Mouse (Mus musculus) liver, adult (tissue): ENCODE measurements around the gene Ppp2r5d.

ENCODE experiments used
- GATA4 ChIP-seq: IDR thresholded peaks from 2 replicates; pipeline ENCODE4 v1.6.1; 2014; ENCODE audit warnings: mild to moderate bottlenecking, low read length; ENCODE audit not compliant: insufficient replicate concordance

Gene Ppp2r5d

DNA sequence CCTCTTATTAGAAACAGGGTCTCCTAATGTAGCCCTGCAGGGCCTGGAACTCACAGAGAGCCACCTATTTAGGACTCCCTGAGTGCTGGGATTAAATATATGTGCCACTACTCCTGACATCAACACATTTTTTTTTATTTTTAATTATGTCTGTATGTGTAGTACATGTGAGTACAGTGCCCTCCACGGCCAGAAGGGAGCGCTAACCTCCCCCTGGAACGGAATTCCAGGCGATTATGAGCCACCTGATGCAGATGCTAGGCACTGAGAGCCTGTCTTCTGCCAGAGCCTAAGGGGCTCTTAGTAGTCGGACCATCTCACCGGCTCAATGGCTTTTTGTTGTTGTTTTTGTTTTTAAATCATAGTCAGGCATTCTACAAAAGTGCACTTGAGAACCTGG lies 23.1 kb upstream of the Ppp2r5d start:
- no peak for TF ChIP-seq GATA4

DNA sequence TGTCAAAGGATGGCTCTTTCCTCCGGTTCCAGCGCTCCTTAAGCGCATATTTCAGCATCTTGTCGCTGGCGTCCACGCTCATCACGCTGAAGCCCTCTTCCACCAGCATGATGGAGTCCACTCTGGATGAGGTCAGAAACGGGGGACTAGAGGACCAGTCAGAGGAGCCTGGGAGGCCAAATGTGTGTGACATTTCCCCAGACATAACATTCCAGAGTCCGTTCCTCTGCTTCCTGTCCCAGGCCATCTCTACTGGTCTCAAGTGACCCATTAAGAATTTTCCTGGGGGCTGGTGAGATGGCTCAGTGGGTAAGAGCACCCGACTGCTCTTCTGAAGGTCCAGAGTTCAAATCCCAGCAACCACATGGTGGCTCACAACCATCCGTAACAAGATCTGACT lies 22.4 kb upstream of the Ppp2r5d start:
- TF ChIP-seq GATA4: no peak

DNA sequence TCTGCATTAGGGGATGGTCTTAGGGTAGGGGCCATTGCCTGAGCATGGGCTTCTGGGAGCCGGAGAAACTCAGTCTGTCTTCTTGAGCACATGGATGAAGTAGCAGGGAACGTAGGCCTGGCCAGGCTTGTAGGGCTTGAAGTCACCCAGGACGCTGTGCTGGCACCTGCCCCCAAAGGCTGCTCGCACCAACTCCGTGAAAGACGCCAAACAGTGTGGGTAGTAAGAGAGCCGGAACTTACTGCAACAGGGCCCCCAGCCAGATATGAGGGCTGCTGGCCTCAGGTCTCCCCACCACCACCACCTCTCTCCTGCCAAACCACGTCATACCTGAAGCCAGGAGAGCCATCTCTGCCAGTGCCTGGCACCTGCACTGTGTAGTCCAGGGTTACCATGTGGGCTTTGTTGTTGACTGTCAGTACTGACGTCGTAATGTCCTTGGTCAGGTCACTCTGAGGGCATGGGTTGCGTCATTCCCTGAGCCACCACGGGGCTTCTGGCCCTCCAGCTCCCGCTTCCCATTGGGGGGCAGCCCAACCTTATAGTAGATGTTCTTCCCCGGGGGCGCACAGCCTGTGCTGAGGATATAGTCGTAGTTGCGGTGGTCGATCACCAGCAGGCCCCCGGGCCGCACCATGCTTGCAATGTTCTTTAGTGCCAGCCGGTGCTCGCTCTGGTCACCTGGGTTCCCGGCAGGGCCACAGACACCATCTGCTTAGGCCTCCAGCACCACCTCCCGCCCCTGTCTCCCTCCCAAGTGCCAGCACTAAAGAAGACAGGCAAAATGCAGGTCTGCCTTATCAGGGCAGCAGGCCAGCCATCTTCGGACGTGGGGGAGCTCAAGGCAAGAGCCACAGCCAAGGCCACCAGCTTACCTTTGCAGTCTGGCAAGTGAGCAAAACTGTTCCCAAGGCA lies 21.1 kb upstream of the Ppp2r5d start:
- 0 out of 2 replicates have a peak, but pooled peaks have one; percentile 32 for TF ChIP-seq GATA4

DNA sequence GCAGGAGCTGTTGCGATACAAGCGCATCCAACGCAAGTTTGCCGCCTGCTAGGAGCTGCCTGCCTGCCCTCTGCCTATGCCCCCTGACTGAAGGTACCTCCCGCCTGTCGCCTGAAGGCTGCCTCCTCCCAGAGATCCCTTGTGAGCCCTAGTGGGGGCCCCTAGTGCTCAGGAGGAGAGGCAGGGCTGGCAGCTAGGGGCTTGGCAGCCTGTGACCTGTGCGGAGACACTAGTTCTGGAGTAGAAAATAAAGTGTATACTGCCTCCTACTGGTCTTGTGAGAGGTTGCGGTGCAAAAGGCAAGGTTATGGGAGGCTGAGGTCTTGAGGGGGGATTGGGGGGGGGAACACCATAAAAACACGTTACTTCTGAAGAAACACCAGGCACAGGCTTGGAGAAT lies 20.4 kb upstream of the Ppp2r5d start:
- no peak for TF ChIP-seq GATA4

DNA sequence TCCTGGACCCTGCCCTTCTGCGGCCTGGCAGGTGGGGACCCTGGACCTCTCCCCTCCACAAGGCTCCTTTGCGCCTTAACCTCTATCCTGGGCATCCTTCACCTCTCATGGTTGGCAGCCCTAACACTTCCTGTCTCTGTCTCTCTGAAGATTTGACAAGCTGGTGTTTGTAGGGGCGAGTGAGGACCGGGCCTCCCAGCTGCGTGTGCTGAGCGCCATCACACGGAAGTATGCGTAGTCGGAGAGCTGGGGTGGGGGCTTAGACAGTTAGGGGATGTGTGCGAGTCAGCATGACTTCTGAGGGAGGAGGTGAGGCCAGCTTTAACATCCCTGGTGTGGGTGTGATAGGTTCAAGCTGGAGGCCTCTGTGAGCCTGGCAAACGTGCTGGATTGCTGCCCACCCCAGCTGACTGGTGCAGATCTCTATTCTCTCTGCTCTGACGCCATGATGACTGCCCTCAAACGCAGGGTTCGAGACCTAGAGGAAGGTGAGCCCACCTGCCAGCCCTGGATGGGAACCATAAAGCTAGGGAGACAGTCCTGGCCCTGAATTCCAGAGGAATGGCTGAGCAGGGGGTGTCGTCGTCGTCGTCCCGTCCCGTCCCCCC lies 19.7 kb upstream of the Ppp2r5d start:
- no peak for TF ChIP-seq GATA4

DNA sequence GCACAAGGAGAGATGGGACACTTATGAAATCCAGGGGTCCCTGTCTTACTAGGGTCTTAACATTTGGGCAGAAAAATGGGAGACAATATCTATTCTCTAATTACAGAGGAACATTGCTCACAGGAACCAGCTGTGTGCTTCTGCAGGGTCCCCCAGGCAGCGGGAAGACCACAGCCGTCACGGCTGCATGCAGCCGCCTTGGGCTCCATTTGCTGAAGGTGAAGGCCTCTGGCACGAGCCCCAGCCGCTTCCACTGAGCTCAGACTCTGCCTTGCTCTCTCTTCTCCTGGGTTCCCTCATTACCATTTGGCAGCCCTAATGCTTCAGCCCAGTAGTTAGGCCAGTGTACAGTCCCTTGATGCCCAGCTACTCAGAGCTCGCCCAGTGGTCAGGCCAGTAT lies 16.2 kb upstream of the Ppp2r5d start:
- no peak for TF ChIP-seq GATA4

DNA sequence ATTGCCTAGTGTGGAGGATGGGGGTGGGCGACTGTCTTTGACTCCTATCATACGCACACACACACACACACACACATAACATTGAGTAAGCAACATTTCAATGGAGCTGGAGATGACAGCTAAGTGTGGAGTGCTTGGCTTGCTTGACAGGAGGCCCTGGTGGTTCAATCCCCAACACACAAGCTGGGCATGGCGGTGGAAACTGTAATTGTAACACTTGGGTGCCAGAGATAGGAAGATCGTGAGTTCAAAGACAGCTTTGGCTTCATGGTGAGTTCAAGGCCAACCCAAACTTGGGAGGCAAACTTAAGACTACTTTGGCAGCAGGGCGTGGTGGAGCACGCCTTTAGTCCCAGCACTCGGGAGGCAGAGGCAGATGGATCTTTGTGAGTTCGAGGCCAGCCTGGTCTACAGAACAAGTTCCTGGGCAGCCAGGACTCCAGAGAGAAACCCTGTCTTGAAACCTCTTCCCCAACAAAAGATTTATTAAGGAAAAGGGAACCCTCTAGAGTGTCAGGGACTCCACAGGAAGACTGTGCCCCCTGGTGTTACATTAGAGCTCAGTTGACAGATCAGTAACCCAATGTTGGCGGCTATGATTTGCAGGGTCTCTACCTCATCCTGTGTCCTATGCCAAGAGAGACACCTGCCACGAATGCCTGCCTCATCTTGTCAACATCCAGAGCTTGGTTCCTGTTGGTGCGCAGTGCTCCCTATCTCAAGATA lies 10.0 kb upstream of the Ppp2r5d start:
- no peak for TF ChIP-seq GATA4

DNA sequence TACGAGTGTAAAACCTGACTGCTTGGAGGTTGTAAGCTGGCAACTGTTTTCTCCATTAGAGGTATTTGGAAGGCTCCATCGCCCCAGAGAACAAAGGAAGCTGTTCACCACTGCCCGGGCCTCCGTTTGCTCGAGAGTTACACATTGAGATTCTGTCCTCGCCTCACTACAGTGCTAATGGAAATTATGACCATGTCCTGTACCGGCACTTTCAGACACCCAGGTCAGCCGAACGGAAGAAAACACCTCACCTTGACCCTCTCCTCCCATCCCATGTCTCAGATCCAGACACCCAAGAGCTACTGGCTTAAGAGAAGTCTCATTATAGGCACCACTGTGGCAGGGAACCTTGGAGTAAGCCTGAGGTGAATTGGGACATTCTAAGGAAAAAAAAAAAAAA lies 8.9 kb upstream of the Ppp2r5d start:
- TF ChIP-seq GATA4: no peak

DNA sequence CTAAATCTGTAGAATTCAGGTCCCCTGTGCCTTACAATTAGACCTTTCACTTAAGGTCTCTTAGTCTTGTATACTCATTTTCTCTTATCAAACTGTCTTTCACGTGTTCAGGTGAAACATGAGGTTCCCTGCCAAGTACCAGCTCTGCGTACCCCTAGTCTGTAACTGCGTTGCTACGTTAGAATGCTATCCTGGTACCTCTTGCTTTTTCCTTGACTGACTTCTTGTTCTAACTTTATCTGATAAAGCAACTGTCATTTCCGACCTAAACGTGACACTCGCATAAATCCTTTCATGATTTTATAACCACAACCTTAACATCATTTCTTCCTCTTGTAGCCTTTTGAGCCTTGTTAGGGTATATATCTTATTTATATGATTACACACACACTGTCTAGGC lies 7.5 kb upstream of the Ppp2r5d start:
- no peak for TF ChIP-seq GATA4

DNA sequence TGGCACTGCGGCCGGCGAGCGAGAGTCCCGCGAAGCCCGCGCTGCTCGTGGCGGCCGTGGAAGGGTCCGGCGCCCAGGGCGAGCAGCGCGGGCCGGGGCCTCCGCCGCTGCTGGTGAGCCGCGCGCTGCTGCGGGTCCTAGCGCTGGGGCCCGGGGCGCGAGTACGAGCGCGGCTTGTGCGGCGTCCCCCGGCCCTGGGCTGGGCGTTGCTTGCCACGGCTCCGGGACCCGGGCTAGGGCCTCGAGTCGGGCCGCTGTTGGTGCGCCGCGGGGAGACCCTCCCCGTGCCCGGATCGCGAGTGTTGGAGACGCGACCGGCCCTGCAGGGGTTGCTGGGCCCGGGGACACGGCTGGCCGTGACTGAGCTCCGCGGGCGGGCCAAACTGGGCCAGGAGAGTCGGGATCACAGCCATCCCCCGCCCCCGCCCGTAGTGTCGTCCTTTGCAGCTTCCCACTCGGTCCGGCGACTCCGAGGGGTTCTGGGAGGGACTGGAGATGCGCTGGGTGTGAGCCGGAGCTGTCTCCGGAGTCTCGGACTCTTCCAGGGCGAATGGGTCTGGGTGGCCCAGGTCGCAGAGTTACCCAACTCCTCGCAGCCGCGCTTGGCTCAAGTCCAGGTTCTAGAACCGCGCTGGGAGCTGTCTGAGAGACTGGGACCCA lies 6.8 kb upstream of the Ppp2r5d start:
- TF ChIP-seq GATA4: no peak

DNA sequence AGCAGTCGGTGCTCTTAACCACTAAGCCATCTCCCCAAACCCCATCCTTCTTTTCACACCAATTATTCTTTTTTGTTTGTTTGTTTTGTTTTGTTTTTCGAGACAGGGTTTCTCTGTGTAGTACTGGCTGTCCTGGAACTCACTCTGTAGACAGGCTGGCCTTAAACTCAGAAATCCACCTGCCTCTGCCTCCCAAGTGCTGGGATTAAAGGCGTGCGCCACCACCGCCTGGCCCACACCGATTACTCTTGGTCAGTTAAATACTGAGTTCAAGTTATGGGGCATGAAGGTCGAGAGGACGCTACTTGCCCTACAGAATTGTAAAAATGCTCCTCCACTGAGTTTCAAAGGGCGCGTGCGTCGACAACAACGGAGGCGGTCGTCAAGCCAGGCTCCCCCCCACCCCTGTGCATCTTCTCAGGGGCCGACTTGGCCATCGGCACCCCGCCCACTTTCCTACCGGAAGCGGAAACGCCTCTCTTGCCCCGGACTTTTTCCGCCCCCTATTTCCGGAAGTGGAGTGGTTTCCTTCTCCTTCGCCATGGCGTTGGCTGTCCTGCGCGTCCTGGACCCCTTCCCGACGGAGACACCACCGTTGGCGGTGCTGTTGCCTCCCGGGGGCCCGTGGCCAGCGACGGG lies 6.2 kb upstream of the Ppp2r5d start, which contains the start of gene Pex6:
Gene Pex6 (plus strand): TSS at position 505 of the 639 bp plus-strand sequence.
- TF ChIP-seq GATA4: no peak; the same call in 1 of the 2 replicates

DNA sequence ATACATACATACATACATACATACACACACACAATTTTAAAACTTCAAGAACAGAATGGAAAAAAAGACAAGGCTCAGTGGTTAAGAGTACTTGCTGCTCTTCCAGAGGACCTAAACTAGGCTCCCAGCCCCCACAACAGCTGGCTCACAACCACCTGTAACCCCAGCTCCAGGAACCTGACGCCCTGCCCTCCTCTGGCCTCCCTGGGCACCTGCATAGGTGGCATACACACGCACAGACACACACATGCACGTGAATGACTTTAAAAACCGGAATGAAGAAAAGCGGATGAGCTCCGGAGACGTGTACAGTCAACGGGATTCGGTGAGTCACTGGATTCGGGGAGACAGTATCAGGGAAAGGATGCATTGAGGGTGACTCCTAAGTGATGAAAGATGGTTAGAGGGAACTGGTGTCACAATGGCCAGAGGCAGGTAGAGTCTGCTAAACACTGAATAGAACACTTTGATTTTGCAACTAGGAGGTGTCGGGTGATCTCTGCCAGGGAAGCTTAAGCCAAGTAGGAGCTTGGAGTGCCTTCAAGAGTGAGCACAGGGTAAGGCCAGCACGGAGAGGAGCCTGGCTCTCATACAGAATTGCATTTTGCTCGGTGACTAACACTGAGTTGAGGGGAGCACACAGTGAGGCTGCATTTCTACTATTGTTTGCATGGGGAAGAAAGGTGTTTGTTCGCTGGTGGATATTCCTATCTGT lies 1.6 kb upstream of the Ppp2r5d start:
- TF ChIP-seq GATA4: no peak

DNA sequence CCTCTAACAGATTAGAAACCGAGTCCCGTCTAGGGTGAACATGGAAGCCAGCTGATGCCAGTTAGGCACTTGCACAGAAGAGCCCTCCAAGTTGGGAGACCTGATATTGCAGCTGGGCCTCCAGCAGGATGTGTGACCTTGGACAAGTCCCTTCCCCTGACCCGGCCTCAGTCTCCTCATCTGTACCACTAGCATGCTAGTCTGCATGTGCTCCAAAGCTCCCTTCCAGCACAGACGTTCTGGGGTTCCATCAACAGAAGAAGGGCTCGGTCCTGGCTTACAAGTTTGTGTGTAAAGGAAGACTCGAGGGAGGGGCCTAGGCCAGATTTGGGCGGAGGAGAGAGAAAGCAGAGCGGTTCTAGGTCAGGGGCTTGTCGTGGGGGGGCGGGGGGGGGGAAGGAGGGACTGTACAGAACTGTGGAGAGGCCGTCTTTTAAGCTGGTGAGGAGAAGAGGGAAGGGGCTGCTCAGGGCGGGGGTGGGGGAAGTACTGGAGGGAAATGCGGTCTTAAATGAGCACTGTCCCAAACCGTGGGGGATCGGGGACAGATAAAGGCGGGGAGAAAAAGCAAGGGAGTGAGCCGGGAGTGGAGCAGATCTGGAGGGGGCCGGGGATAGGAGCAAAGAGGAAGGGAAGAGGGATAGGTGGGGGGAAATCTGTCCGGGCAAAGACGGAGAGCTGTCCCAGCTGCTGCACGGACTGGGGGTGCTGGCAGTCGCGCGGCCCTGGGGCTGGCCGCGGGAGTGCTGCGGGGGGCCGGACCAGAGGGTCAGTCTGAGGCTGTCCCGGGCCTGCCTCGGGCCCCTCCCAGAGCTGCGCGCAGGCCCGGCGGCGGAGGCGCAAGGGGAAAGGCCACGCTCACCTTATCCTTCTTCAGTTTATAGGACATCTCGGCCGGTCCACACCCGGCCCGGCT lies 682 bp downstream of the Ppp2r5d start:
- no peak for TF ChIP-seq GATA4
